Mouse (Mus musculus): ENCODE data around the gene Mrpl53. TPM values are rescaled to one million over a fixed set of nuclear protein-coding genes. Genes with fewer than 3 reads are reported as not detected.
A peak's percentile ranks its signal among the peaks of the same experiment; 100 is the strongest.

Mrpl53 gene
- total RNA-seq, 2 experiments from 2014 or later = 57.5 to 61.7 TPM

DNA sequence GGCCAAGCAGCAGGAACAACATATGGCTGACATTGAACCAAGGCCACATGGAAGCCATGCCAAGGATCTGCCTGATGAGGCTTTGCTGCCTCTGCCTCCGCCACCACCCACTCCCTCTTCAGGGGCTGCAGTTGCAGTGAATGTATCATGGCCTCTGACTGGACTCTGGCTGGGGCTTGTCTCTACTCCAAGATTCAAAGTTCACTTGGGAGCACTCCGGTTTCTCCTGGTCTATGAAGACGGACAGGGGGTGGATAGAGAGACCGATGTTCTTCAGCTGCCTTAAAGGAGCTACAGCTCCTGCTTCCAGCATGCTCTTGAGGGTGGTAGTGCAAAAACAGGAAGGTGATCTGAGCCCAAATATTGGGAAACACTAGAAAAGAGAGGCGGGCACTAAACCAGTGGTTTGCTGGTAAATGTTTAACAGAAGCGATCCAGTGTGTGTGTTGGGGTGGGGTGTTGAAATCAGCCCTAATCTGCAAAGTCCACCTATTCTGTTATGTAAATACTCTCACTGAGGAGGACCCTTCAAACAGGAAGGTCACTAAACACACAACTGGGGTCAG, 22.7 kb downstream of the Mrpl53 start:
- H3K27ac ChIP-seq = no peak overlapping the region
- no peak for DNase-seq (ENCODE audit: extremely low spot score in 1 of 2, low spot score in 2 of 2)
- intact Hi-C loops (cut with DNase I) = no loop called here
- no peak overlapping the region for H3K4me3 ChIP-seq
- no peak for TF ChIP-seq CTCF (IDR thresholded peaks at IDR 0.05)

DNA sequence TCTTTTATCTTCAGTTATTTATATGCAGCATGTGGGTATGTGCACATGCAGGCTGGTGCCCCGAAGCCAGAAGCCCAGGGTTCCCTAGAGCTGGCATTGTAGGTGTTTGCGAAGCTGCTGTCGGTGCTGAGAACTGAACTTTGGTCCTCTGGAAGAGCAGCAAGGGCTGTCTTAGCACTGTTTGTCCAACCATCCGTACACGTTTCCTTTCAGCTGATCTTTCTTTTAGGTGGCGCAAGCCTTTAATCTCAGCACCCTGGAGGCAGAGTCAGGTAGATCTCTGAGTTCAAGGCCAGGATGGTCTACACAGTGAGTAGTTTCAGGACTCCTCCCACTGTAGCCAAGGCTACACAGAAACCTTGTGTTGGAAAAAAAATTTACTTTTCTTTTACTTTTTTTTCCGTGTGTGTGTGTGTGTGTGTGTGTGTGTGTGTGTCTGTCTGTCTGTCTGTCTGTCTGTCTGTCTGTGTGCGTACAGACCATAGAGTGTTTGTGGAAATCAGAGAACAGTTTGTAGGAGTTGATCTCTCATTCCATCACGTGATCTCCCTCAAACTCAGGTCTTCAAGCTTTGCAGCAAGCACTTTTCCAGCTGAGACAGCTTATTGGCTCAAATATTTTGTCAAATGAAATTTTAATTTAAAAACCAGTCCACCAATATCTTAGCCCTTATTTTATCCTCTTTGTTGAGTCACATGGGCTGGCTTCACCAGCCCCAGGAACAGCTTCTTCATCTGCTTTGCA, 23.5 kb downstream of the Mrpl53 start:
- intact Hi-C loops (cut with DNase I) = no loop called here
- DNase-seq (ENCODE audit: extremely low spot score in 1 of 2, low spot score in 2 of 2) = no peak
- H3K27ac ChIP-seq = no peak overlapping the region
- H3K4me3 ChIP-seq = no peak overlapping the region
- no peak for TF ChIP-seq CTCF (IDR thresholded peaks at IDR 0.05)

DNA sequence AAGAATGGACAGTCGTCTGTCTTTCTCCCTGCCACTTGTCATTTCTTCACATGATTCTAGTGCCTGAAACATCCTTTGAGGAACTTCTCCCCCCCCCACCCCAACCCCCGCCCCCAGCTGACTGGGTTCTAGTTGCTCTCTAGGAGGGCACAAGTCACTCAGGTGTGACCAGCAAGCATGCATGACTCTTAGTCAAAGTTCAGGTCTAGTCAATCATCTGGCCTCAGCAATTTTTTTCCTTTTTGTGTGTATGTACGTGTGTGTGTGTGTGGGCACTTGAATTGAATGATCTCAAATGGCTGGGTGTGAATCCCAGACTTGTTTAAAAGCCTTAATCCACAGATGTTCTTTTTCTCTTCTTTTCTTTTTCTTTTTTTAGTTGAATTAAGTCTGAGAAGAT, 25.4 kb downstream of the Mrpl53 start:
- intact Hi-C loops (cut with DNase I) = no loop called here
- no peak for TF ChIP-seq CTCF (IDR thresholded peaks at IDR 0.05)
- no peak overlapping the region for H3K4me3 ChIP-seq
- no peak for DNase-seq (ENCODE audit: extremely low spot score in 1 of 2, low spot score in 2 of 2)
- H3K27ac ChIP-seq = no peak overlapping the region

DNA sequence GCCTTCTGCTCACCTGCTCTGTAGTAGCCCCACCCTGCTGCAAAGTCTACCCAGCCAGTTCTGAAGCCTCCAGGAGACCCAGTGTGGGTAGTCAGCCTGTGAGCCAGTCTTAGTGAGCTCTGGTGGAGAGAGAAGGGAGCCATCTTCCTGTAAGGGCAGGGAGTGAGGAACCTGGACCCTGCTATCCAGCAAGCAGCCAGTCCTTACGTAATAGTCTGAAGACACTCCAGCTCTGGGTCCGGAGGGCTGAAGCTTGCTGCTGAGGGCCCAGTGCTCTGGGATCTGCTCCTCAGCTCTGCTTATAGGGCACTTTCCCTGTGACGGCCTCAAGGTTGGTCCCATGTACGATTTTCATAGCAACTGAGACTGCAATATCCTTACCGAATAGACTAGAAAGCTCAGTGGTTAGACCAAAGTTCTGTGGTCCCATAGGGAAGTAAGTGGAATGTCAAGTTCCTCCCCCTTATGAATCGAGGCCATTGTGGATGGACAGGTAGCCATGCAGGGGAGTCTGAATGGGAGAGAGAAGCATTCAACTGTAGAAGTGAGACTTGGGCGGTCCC, 26.2 kb downstream of the Mrpl53 start, which contains the start of gene Rtkn:
Gene Rtkn (plus strand): TSS at position 513 of the 563 bp plus-strand sequence.
- Histone ChIP-seq H3K27ac (peak within 1 kb of the TSS; percentile 12; the same call in 1 of the 2 replicates), H3K4me3 (peak within 1 kb of the TSS; percentile 24)
- intact Hi-C loops (cut with DNase I) = no loop called here
- no peak for DNase-seq (ENCODE audit: extremely low spot score in 1 of 2, low spot score in 2 of 2)
- no peak for TF ChIP-seq CTCF (IDR thresholded peaks at IDR 0.05)

DNA sequence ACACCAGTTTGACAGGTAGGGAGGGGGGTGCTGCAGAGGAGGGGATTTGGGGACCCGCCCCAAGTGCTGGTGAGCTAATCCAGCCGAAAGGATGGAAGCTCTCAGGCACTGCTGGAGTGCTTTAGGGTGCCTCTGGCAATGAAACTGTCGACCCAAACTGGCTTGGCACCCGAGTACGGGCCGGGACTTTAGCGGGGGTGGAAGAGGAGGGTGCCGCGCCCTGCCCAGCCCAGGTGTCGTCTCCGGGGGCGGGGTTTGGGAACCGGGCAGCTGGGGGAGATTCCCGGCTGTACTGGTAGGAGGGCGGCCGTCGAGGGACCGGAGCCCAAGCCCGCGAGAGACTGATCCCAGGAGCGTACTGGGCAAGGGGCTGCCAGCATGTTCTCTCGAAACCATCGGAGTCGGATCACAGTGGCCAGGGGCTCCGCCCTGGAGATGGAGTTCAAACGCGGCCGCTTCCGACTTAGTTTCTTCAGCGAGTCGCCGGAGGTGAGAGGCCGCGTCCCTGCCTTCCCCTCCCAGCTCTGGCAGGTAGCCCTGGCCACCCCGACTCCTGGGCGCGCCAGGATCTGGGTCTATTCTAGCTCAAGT, 26.8 kb downstream of the Mrpl53 start:
- TF ChIP-seq CTCF (IDR thresholded peaks at IDR 0.05) = no peak
- Histone ChIP-seq H3K27ac (peak overlapping the region; percentile 12; the same call in 1 of the 2 replicates), H3K4me3 (peak overlapping the region; percentile 24)
- DNase-seq (ENCODE audit: extremely low spot score in 1 of 2, low spot score in 2 of 2) = peak in 1 of 2 experiments; percentile 10
- intact Hi-C loops (cut with DNase I) = no loop called here

DNA sequence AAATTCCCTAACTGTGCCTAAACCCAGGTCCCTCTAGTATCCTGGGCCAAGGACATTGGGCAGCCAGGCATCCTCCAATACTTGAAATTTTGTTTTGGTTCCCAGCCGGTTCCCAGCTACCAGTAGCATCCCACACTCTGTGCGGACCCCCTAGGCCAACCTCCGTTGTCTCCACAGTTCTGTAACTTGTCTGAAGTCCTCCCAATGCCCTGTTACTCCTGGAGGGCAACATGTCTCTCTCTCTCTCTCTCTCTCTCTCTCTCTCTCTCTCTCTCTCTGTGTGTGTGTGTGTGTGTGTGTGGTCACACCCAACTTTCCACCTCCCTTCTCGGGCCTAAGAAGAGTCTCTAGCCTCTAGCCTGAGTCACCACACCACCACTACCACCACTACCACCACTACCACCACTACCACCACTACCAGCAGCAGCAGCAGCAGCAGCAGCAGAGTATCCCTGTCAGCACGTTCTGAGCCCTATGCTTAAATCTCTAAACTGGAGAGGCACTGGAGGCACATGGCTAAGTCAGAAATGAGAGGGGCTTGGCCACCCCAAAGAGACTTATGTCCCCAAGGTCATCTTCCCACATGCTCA, 27.5 kb downstream of the Mrpl53 start:
- intact Hi-C loops (cut with DNase I) = no loop called here
- Histone ChIP-seq H3K4me3 (peak overlapping the region; percentile 45), H3K27ac (peak overlapping the region; percentile 89)
- TF ChIP-seq CTCF (IDR thresholded peaks at IDR 0.05) = no peak
- DNase-seq (ENCODE audit: extremely low spot score in 1 of 2, low spot score in 2 of 2) = no peak

DNA sequence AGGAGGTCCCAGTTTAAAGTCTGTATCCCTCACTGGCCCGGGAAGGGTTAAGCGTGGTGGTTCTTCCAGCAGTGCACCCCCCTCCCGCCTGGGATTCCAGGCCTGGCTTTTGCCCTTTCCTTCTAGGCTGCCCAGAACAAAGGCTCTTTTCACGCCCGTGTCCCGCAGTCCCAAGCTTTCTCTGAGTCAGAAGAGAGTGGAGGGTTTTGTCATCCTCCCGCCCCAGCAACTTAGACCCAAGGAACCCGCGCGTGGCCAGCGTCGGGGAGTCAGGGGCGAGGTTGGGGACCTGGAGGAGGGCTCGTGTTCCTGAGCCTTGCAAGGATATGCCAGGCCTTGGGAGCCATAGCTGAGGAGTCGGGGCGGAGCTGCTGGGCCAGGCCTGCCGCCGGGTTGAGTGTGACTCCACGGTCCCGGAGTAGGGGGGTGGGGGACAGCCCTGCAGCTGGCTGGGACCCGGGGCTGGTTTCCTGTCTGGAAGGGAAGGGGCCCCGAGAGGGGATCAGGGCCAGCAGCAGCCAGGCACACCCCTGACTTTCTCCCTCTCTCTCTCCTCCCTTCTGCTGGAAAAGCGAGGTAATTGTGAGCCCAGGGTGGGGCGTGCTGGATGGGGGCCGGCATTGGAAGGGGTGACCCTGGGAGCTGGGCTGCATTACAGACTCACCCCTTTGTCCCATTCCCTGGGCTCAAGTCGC, 28.2 kb downstream of the Mrpl53 start:
- DNase-seq (ENCODE audit: extremely low spot score in 1 of 2, low spot score in 2 of 2) = peak in 1 of 2 experiments; percentile 18
- no peak for TF ChIP-seq CTCF (IDR thresholded peaks at IDR 0.05)
- intact Hi-C loops (cut with DNase I) = no loop called here
- Histone ChIP-seq H3K27ac (peak overlapping the region; percentile 89), H3K4me3 (peak overlapping the region; percentile 45)

DNA sequence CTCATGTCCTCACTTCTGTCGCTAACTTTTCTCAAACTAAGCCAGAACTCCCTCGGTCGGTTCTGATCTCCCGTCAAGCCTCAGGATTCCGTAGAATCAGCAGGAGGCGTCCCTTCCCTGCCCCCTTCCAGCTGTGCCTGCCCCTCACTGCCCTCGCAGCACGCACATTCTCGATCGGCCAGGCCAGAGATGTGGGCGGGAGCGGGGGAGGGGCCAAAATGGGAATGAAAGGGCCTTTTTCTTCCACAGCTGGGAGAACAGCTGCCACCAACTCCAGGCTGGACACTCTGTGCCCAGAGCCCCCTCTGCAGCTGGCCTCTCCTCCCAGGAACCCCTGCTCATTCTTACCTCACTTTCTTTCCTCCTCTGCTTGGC, 28.7 kb downstream of the Mrpl53 start:
- TF ChIP-seq CTCF (IDR thresholded peaks at IDR 0.05) = no peak
- H3K4me3 ChIP-seq = peak overlapping the region; percentile 45
- intact Hi-C loops (cut with DNase I) = no loop called here
- H3K27ac ChIP-seq = peak overlapping the region; percentile 89
- DNase-seq (ENCODE audit: extremely low spot score in 1 of 2, low spot score in 2 of 2) = peak; percentile 44 to 70

DNA sequence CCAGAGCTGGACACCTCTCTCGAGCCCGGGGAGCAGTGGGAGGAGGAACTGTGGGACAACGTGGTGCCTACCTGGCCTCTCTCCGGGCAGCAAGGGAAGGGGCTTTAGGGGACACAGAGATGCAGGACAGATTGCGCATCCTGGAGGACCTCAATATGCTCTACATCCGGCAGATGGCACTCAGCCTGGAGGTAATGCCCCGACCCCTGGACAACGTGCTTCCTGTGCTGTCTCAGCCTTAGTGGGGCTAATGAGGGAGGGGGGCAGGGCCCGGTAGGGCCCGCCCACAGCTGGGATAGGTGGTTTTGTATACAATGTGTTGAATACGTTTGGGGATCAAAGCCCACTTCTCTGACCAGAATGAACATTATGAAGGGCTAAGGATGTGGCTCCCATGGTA, 29.2 kb downstream of the Mrpl53 start:
- Histone ChIP-seq H3K27ac (peak overlapping the region; percentile 75), H3K4me3 (peak overlapping the region; percentile 45)
- intact Hi-C loops (cut with DNase I) = no loop called here
- peak in 1 of 2 experiments; percentile 10 for DNase-seq (ENCODE audit: extremely low spot score in 1 of 2, low spot score in 2 of 2)
- no peak for TF ChIP-seq CTCF (IDR thresholded peaks at IDR 0.05)

DNA sequence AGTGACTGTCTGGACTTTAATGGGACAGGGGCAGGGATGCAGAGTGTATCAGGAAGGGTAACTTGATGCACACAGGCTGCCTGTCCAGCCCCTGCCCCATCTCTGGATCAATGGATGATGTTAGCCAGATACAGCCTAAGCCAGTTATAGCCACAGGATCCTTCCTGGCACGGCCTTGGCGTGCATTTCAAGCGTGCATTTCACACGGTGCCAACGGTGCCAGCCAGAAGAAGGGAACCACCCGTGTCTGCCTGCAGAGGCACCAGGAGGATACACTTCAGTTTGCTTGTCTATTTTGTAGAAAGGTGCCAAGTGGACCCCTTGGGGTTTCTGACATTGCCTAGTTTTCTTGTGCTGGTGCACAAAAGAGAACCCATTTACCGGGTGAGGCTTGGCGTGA, 31.2 kb downstream of the Mrpl53 start:
- DNase-seq (ENCODE audit: extremely low spot score in 1 of 2, low spot score in 2 of 2) = no peak
- no peak overlapping the region for H3K27ac ChIP-seq
- TF ChIP-seq CTCF (IDR thresholded peaks at IDR 0.05) = no peak
- no peak overlapping the region for H3K4me3 ChIP-seq
- intact Hi-C loops (cut with DNase I) = no loop called here

DNA sequence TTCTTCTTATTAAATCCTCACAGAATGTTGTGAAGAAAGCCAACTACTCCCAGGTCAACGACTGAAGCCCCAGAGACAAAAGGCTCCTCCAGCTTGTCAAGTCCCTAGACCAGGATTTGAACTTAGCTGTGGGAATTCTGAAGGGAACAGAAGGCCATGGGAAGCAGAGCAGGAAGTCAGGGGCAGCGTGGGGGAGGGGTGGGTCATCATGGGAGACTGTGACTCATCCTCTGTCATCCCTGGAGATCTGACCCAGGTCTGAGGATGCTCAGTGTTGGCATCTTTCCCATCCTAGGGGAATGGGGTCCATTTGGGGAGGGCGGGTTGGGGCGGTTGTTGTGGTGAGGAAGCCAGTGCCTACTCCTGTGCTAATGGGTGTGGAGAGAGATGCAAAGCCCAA, 32.8 kb downstream of the Mrpl53 start:
- intact Hi-C loops (cut with DNase I) = loop anchor here (2.0 kb wide), 2 partner anchors 17 to 33 kb away; partner anchors contain the start of genes Ino80b and Mrpl53
- Histone ChIP-seq H3K4me3 (peak overlapping the region; percentile 58), H3K27ac (peak overlapping the region; percentile 86)
- DNase-seq (ENCODE audit: extremely low spot score in 1 of 2, low spot score in 2 of 2) = peak in 1 of 2 experiments; percentile 10
- TF ChIP-seq CTCF (IDR thresholded peaks at IDR 0.05) = no peak
